Mouse (Mus musculus) midbrain, embryonic 11.5 days (tissue): ENCODE results near the gene H6pd. TPM values are rescaled to one million over a fixed set of nuclear protein-coding genes. Genes with fewer than 3 reads are reported as not detected.

ENCODE experiments used
- ATAC-seq: fragments of 200-750 bp; cut with Nextera tagmentation; 2 replicates; pipeline ENCODE4 v1.8.0; 2017; ENCODE audit warnings: moderate TSS enrichment, moderate library complexity; ENCODE audit not compliant: low FRiP score
- DNase-seq: peaks from one replicate; pipeline ENCODE4 v3.0.0; 2015; ENCODE audit warnings: low spot score; ENCODE audit errors: missing footprints
- H3K27ac ChIP-seq: fragments of 300-500 bp; sonication (generic); 2 replicates; pipeline ENCODE4 v1.5.1; 2014; ENCODE audit warnings: low read depth, low read length
- H3K27me3 ChIP-seq: fragments of 300-500 bp; sonication (generic); 2 replicates; pipeline ENCODE4 v1.6.1; 2014; ENCODE audit warnings: mild to moderate bottlenecking, low read length, moderate library complexity, mixed read lengths; ENCODE audit not compliant: control insufficient read depth, insufficient read depth
- H3K36me3 ChIP-seq: fragments of 300-500 bp; sonication (generic); 2 replicates; pipeline ENCODE4 v1.6.1; 2014; ENCODE audit warnings: mild to moderate bottlenecking, low read length, moderate library complexity, mixed read lengths; ENCODE audit not compliant: control insufficient read depth, insufficient read depth
- H3K4me1 ChIP-seq: fragments of 300-500 bp; sonication (generic); 2 replicates; pipeline ENCODE4 v1.6.1; 2014; ENCODE audit warnings: low read length; ENCODE audit not compliant: control insufficient read depth, insufficient read depth
- H3K4me2 ChIP-seq: fragments of 300-500 bp; sonication (generic); 2 replicates; pipeline ENCODE4 v1.6.1; 2014; ENCODE audit warnings: mild to moderate bottlenecking, moderate library complexity
- H3K4me3 ChIP-seq: fragments of 300-500 bp; sonication (generic); 2 replicates; pipeline ENCODE4 v1.5.1; 2014; ENCODE audit warnings: low read depth, low read length
- H3K9ac ChIP-seq: fragments of 300-500 bp; sonication (generic); 2 replicates; pipeline ENCODE4 v1.6.1; 2014; ENCODE audit warnings: low read length
- H3K9me3 ChIP-seq: fragments of 300-500 bp; sonication (generic); 2 replicates; pipeline ENCODE4 v1.6.1; 2016; ENCODE audit warnings: low read length; ENCODE audit not compliant: control insufficient read depth
- WGBS: fragments of 180-500 bp; shearing (Covaris S2); extraction: QIAGEN DNeasy Blood & Tissue Kit; methylation state at CpG from one replicate; pipeline ENCODE4 v1.1.7; 2014; 5-methylcytosine and 5-hydroxymethylcytosine counted together
- polyA plus RNA-seq: library from polyadenylated mRNA; unstranded; fragments of >200 nt; fragmentation: Nextera tagmentation; extraction: Ambion mirVana; gene quantifications from 2 replicates; pipeline ENCODE4 v1.2.1, GENCODE M21; 2014

The H6pd gene
- polyA plus RNA-seq, 1 experiment from 2014 or later: 2.4 TPM

- ATAC-seq (no peak), DNase-seq (no peak)
- no peak overlapping the region for H3K27ac ChIP-seq
- H3K9me3 ChIP-seq: no peaks in the 10 kb centered on the region
- H3K27me3 ChIP-seq: no peaks in the 10 kb centered on the region; the same call in 1 of the 2 replicates
- H3K9ac ChIP-seq: no peak overlapping the region
- peaks cover 10% of the 10 kb centered on the region for H3K4me1 ChIP-seq
- H3K4me3 ChIP-seq: no peak overlapping the region
- no peak overlapping the region for H3K4me2 ChIP-seq
- 53% methylated on average over 10 of the region's 10 CpGs for WGBS
- no peaks in the 10 kb centered on the region for H3K36me3 ChIP-seq
These were observed 65.7 kb downstream of the H6pd start for GRCm38 (mm10) chr4:149942831-149943741.

- Histone ChIP-seq H3K27me3 (no peaks in the 10 kb centered on the region; the same call in 1 of the 2 replicates), H3K9me3 (no peaks in the 10 kb centered on the region), H3K4me3 (no peak overlapping the region), H3K36me3 (no peaks in the 10 kb centered on the region), H3K4me1 (peaks cover 13% of the 10 kb centered on the region), H3K27ac (no peak overlapping the region), H3K4me2 (no peak overlapping the region), H3K9ac (no peak overlapping the region)
- no peak for DNase-seq
- no peak for ATAC-seq
- WGBS: 83% methylated on average over 18 of the region's 18 CpGs
These were observed 67.6 kb downstream of the H6pd start for GRCm38 (mm10) chr4:149941067-149941755.

- no peak for ATAC-seq
- Histone ChIP-seq H3K9ac (no peak overlapping the region), H3K36me3 (no peaks in the 10 kb centered on the region), H3K9me3 (no peaks in the 10 kb centered on the region), H3K4me3 (no peak overlapping the region), H3K27me3 (no peaks in the 10 kb centered on the region; the same call in 1 of the 2 replicates), H3K4me2 (no peak overlapping the region), H3K27ac (no peak overlapping the region), H3K4me1 (0 out of 2 replicates have a peak, but pooled peaks cover 3% of the 10 kb centered on the region)
- WGBS: 71% methylated on average over 7 of the region's 8 CpGs
- no peak for DNase-seq
These were observed 70.1 kb downstream of the H6pd start for GRCm38 (mm10) chr4:149938701-149939100.

GRCm38 (mm10) chr4:149936921-149937320 lies 71.9 kb downstream of the H6pd start:
- Histone ChIP-seq H3K27ac (no peak overlapping the region), H3K9me3 (no peaks in the 10 kb centered on the region)
- 65% methylated on average over 5 of the region's 5 CpGs for WGBS

GRCm38 (mm10) chr4:149935470-149935869 lies 73.4 kb downstream of the H6pd start:
- Histone ChIP-seq H3K36me3 (no peaks in the 10 kb centered on the region), H3K9ac (no peak overlapping the region), H3K9me3 (no peaks in the 10 kb centered on the region), H3K27me3 (no peaks in the 10 kb centered on the region), H3K27ac (no peak overlapping the region), H3K4me3 (no peak overlapping the region), H3K4me1 (0 out of 2 replicates have a peak, but pooled peaks cover 3% of the 10 kb centered on the region), H3K4me2 (no peak overlapping the region)
- ATAC-seq (no peak), DNase-seq (no peak)
- 91% methylated on average over 6 of the region's 6 CpGs for WGBS

More at GRCm38 (mm10) chr4:149936921-149937320, 71.9 kb downstream of the H6pd start:
- no peak for DNase-seq
- Histone ChIP-seq H3K9ac (no peak overlapping the region), H3K4me3 (no peak overlapping the region), H3K4me2 (no peak overlapping the region), H3K4me1 (0 out of 2 replicates have a peak, but pooled peaks cover 3% of the 10 kb centered on the region), H3K27me3 (no peaks in the 10 kb centered on the region), H3K36me3 (no peaks in the 10 kb centered on the region)
- ATAC-seq: no peak

- no peaks in the 10 kb centered on the region for H3K36me3 ChIP-seq
- H3K4me1 ChIP-seq: 0 out of 2 replicates have a peak, but pooled peaks cover 3% of the 10 kb centered on the region
- H3K9ac ChIP-seq: no peak overlapping the region
- no peaks in the 10 kb centered on the region for H3K9me3 ChIP-seq
- ATAC-seq: no peak
- WGBS: 89% methylated on average over 16 of the region's 16 CpGs
- H3K4me2 ChIP-seq: no peak overlapping the region
- H3K4me3 ChIP-seq: no peak overlapping the region
- H3K27ac ChIP-seq: no peak overlapping the region
- no peaks in the 10 kb centered on the region for H3K27me3 ChIP-seq
- DNase-seq: no peak
These were observed 75.1 kb downstream of the H6pd start for GRCm38 (mm10) chr4:149933519-149934245.

- no peaks in the 10 kb centered on the region for H3K9me3 ChIP-seq
- H3K4me1 ChIP-seq: 0 out of 2 replicates have a peak, but pooled peaks cover 3% of the 10 kb centered on the region
- no peak overlapping the region for H3K4me3 ChIP-seq
- no peak overlapping the region for H3K27ac ChIP-seq
- H3K36me3 ChIP-seq: no peaks in the 10 kb centered on the region
- no peak for ATAC-seq
- H3K9ac ChIP-seq: no peak overlapping the region
- no peaks in the 10 kb centered on the region for H3K27me3 ChIP-seq
- DNase-seq: no peak
- no peak overlapping the region for H3K4me2 ChIP-seq
- WGBS: 89% methylated on average over 7 of the region's 7 CpGs
These were observed 75.8 kb downstream of the H6pd start for GRCm38 (mm10) chr4:149933025-149933424.

- Histone ChIP-seq H3K27ac (no peak overlapping the region), H3K4me3 (no peak overlapping the region), H3K9ac (no peak overlapping the region), H3K9me3 (no peaks in the 10 kb centered on the region), H3K27me3 (no peaks in the 10 kb centered on the region), H3K4me1 (0 out of 2 replicates have a peak, but pooled peaks cover 3% of the 10 kb centered on the region), H3K36me3 (no peaks in the 10 kb centered on the region), H3K4me2 (no peak overlapping the region)
- no peak for ATAC-seq
- WGBS: 83% methylated on average over 9 of the region's 9 CpGs
- no peak for DNase-seq
These were observed 76.6 kb downstream of the H6pd start for GRCm38 (mm10) chr4:149932108-149932815.
